Mouse (Mus musculus) erythroblast, embryonic 14.5 days (primary cell): Measurements from ENCODE around the gene Nav3.

Experiments
- GATA1 ChIP-seq: IDR thresholded peaks from 2 replicates; pipeline ENCODE4 v1.6.1; 2012; ENCODE audit warnings: low read length, inconsistent platforms, mixed read lengths
- TAL1 ChIP-seq: IDR thresholded peaks from 3 replicates; pipeline ENCODE4 v1.6.1; 2012; ENCODE audit warnings: low read length, inconsistent platforms, mixed read lengths

GRCm38 (mm10) chr10:110402950-110403349 is 53.1 kb downstream of the Nav3 start:
- no peak for TF ChIP-seq GATA1
- no peak for TF ChIP-seq TAL1
